Mouse (Mus musculus) left cerebral cortex, postnatal 4 days (tissue): ENCODE data around the gene Tpm3-rs7. TPM values are rescaled to one million over a fixed set of nuclear protein-coding genes. Genes with fewer than 3 reads are reported as not detected.
"Not testable (repeated sequence)": the region's sequence is repeated elsewhere in the genome, so short reads cannot be mapped to it uniquely, and the experiment has no call there.

Source experiments
- DNase-seq: peaks from one replicate; pipeline ENCODE4 v3.0.0-alpha.2; 2022
- intact Hi-C: fragments of 180-260 bp; cut with DNase I; formaldehyde crosslinking; loops from one replicate; pipeline ENCODE4 v1.15.1; 2025
- total RNA-seq, 2 experiments: library from RNA; stranded (reverse); gene quantifications; 2 replicates each; pipeline ENCODE4 v1.2.3; 2021

Tpm3-rs7 gene
- total RNA-seq: 10 to 100 TPM; 85.2 to 88.5 TPM

GRCm38 (mm10) chr14:113314499-113314898 lies at the start of gene Tpm3-rs7:
TSS of gene Tpm3-rs7 (plus strand) at chr14:113314608.
- DNase-seq, intact Hi-C loops: not testable (repeated sequence)

- DNase-seq: no peak
These were observed 2.6 kb downstream of the Tpm3-rs7 start for GRCm38 (mm10) chr14:113317023-113317422.

GRCm38 (mm10) chr14:113363361-113363760 lies 49.0 kb downstream of the Tpm3-rs7 start:
- intact Hi-C loops: no loop called here
- no peak for DNase-seq

More at GRCm38 (mm10) chr14:113317023-113317422, 2.6 kb downstream of the Tpm3-rs7 start:
- intact Hi-C loops: no loop called here
